Mouse (Mus musculus) heart, embryonic 14.5 days (tissue): ENCODE measurements around the gene Mon1a. TPM values are rescaled to one million over a fixed set of nuclear protein-coding genes. Genes with fewer than 3 reads are reported as not detected.
A peak's percentile ranks its signal among the peaks of the same experiment; 100 is the strongest.

Experiments used
- ATAC-seq: fragments of 200-750 bp; cut with Nextera tagmentation; 2 replicates; pipeline ENCODE4 v1.8.0; 2017; ENCODE audit warnings: low read depth, moderate TSS enrichment; ENCODE audit not compliant: insufficient number of reproducible peaks, insufficient read depth, low FRiP score
- H3K27ac ChIP-seq, 2 experiments: fragments of 200-500 bp in 1 of 2; fragments of 300-500 bp in 1 of 2; sonication (generic) in 1 of 2; replicated peaks in 1 of 2; 2 replicates each; pipeline ENCODE4 v1.5.1; 2012 to 2014; ENCODE audit warnings: low read depth in 2 of 2, low read length in 2 of 2, control low read depth in 1 of 2, mild to moderate bottlenecking in 1 of 2, mixed read lengths in 1 of 2; ENCODE audit not compliant: control insufficient read depth in 1 of 2, insufficient read depth in 1 of 2
- H3K27me3 ChIP-seq: fragments of 300-500 bp; sonication (generic); 2 replicates; pipeline ENCODE4 v1.6.1; 2014; ENCODE audit warnings: mild to moderate bottlenecking, low read length, control low read depth; ENCODE audit not compliant: control insufficient read depth, insufficient read depth
- H3K36me3 ChIP-seq: fragments of 300-500 bp; sonication (generic); 2 replicates; pipeline ENCODE4 v1.6.1; 2014; ENCODE audit warnings: mild to moderate bottlenecking, control low read depth, low read length, mixed read lengths; ENCODE audit not compliant: control insufficient read depth, insufficient read depth
- H3K4me1 ChIP-seq, 2 experiments: fragments of 200-500 bp in 1 of 2; fragments of 300-500 bp in 1 of 2; sonication (generic) in 1 of 2; 2 replicates each; pipeline ENCODE4 v1.6.1; 2012 to 2014; ENCODE audit warnings: low read length in 2 of 2, control low read depth in 1 of 2, mixed read lengths in 1 of 2; ENCODE audit not compliant: control insufficient read depth in 2 of 2, insufficient read depth in 2 of 2
- H3K4me2 ChIP-seq: fragments of 300-500 bp; sonication (generic); 2 replicates; pipeline ENCODE4 v1.6.1; 2014; ENCODE audit warnings: mild to moderate bottlenecking, low read length
- H3K4me3 ChIP-seq, 2 experiments: fragments of 200-500 bp in 1 of 2; fragments of 300-500 bp in 1 of 2; sonication (generic) in 1 of 2; 2 replicates each; pipeline ENCODE4 v1.5.1; 2012 to 2014; ENCODE audit warnings: low read length in 2 of 2, mild to moderate bottlenecking in 2 of 2, control low read depth in 1 of 2, low read depth in 1 of 2, moderate library complexity in 1 of 2; ENCODE audit not compliant: control insufficient read depth in 1 of 2, insufficient read depth in 1 of 2
- H3K9ac ChIP-seq: fragments of 300-500 bp; sonication (generic); 2 replicates; pipeline ENCODE4 v1.6.1; 2014; ENCODE audit warnings: mild to moderate bottlenecking, low read length
- H3K9me3 ChIP-seq: fragments of 300-500 bp; sonication (generic); 2 replicates; pipeline ENCODE4 v1.6.1; 2016; ENCODE audit warnings: low read length, control low read depth; ENCODE audit not compliant: control insufficient read depth
- WGBS: fragments of 180-500 bp; shearing (Covaris S2); extraction: QIAGEN DNeasy Blood & Tissue Kit; methylation state at CpG from one replicate; pipeline ENCODE4 v1.1.7; 2014; 5-methylcytosine and 5-hydroxymethylcytosine counted together
- polyA plus RNA-seq: library from polyadenylated mRNA; unstranded; fragments of >200 nt; fragmentation: Nextera tagmentation; extraction: Ambion mirVana; gene quantifications from 2 replicates; pipeline ENCODE4 v1.2.1, GENCODE M21; 2014

Gene Mon1a
- polyA plus RNA-seq, 1 experiment from 2014 or later, result 9.4 TPM

- Histone ChIP-seq H3K9ac (no peak overlapping the region), H3K9me3 (no peaks in the 10 kb centered on the region), H3K36me3 (no peaks in the 10 kb centered on the region), H3K4me2 (peak overlapping the region; percentile 12), H3K27ac (peak overlapping the region in 1 of 2 experiments; percentile 53; a peak in 1 of 4 replicates), H3K4me3 (no peak overlapping the region), H3K27me3 (no peaks in the 10 kb centered on the region), H3K4me1 (peaks cover 25 to 45% of the 10 kb centered on the region in 2 experiments)
- 0 out of 2 replicates have a peak, but pooled peaks have one; percentile 10 for ATAC-seq
- 19% methylated on average over 6 of the region's 6 CpGs for WGBS
Measured at GRCm38 (mm10) chr9:107923956-107924355, 36.0 kb downstream of the Mon1a start.

- Histone ChIP-seq H3K4me1 (peaks cover 25 to 46% of the 10 kb centered on the region in 2 experiments), H3K9ac (no peak overlapping the region), H3K36me3 (no peaks in the 10 kb centered on the region), H3K4me3 (no peak overlapping the region), H3K4me2 (no peak overlapping the region), H3K27ac (no peak overlapping the region), H3K27me3 (no peaks in the 10 kb centered on the region), H3K9me3 (no peaks in the 10 kb centered on the region)
- no peak for ATAC-seq
- WGBS, result 43% methylated on average over 3 of the region's 3 CpGs
Measured at GRCm38 (mm10) chr9:107925251-107925650, 37.3 kb downstream of the Mon1a start.

GRCm38 (mm10) chr9:107926920-107927420, 39.0 kb downstream of the Mon1a start:
- WGBS, result 18% methylated on average over 9 of the region's 9 CpGs
- peak overlapping the region in 1 of 2 experiments; percentile 19; a peak in 1 of 4 replicates for H3K27ac ChIP-seq

GRCm38 (mm10) chr9:107927749-107928148, 39.8 kb downstream of the Mon1a start:
- no peaks in the 10 kb centered on the region for H3K36me3 ChIP-seq
- no peak for ATAC-seq

More at GRCm38 (mm10) chr9:107926920-107927420, 39.0 kb downstream of the Mon1a start:
- no peak overlapping the region for H3K9ac ChIP-seq
- peak overlapping the region; percentile 29; the same call in 1 of the 2 replicates for H3K4me2 ChIP-seq
- no peak overlapping the region for H3K4me3 ChIP-seq
- H3K27me3 ChIP-seq, result no peaks in the 10 kb centered on the region
- peaks cover 25 to 46% of the 10 kb centered on the region in 2 experiments for H3K4me1 ChIP-seq
- H3K36me3 ChIP-seq, result no peaks in the 10 kb centered on the region
- no peak for ATAC-seq
- no peaks in the 10 kb centered on the region for H3K9me3 ChIP-seq

GRCm38 (mm10) chr9:107928169-107928568, 40.2 kb downstream of the Mon1a start, which contains the start of gene Actl11:
Gene Actl11 (plus strand): TSS chr9:107928469.
- H3K4me3 ChIP-seq, result no peak within 1 kb of the TSS
- no peaks in the 10 kb centered on the region for H3K9me3 ChIP-seq
- peak within 1 kb of the TSS; percentile 29; the same call in 1 of the 2 replicates for H3K4me2 ChIP-seq
- no peak for ATAC-seq
- H3K27me3 ChIP-seq, result no peaks in the 10 kb centered on the region
- WGBS, result 73% methylated on average over 3 of the region's 3 CpGs
- H3K4me1 ChIP-seq, result peaks cover 25 to 46% of the 10 kb centered on the region in 2 experiments
- H3K9ac ChIP-seq, result no peak within 1 kb of the TSS
- no peak within 1 kb of the TSS for H3K27ac ChIP-seq
- no peaks in the 10 kb centered on the region for H3K36me3 ChIP-seq

More at GRCm38 (mm10) chr9:107927749-107928148, 39.8 kb downstream of the Mon1a start:
- Histone ChIP-seq H3K27me3 (no peaks in the 10 kb centered on the region), H3K4me3 (no peak overlapping the region), H3K9me3 (no peaks in the 10 kb centered on the region), H3K4me2 (no peak overlapping the region), H3K4me1 (peaks cover 25 to 46% of the 10 kb centered on the region in 2 experiments), H3K9ac (no peak overlapping the region), H3K27ac (no peak overlapping the region)
- WGBS, result 60% methylated on average over 5 of the region's 5 CpGs

- Histone ChIP-seq H3K27ac (no peak overlapping the region), H3K9ac (no peak overlapping the region)
Measured at GRCm38 (mm10) chr9:107932221-107932620, 44.3 kb downstream of the Mon1a start.

GRCm38 (mm10) chr9:107934146-107934545, 46.2 kb downstream of the Mon1a start:
- Histone ChIP-seq H3K9me3 (no peaks in the 10 kb centered on the region), H3K4me1 (peaks cover 0 to 13% of the 10 kb centered on the region in 2 experiments; a peak in 2 of 4 replicates), H3K4me3 (no peak overlapping the region), H3K9ac (no peak overlapping the region), H3K36me3 (no peaks in the 10 kb centered on the region), H3K27ac (no peak overlapping the region), H3K27me3 (peaks cover 47% of the 10 kb centered on the region), H3K4me2 (no peak overlapping the region)
- ATAC-seq, result no peak
- 81% methylated on average over 11 of the region's 11 CpGs for whole genome bisulfite sequencing

More at GRCm38 (mm10) chr9:107932221-107932620, 44.3 kb downstream of the Mon1a start:
- Histone ChIP-seq H3K4me2 (no peak overlapping the region), H3K36me3 (no peaks in the 10 kb centered on the region), H3K9me3 (no peaks in the 10 kb centered on the region), H3K4me3 (no peak overlapping the region), H3K27me3 (peaks cover 34% of the 10 kb centered on the region), H3K4me1 (peaks cover 12 to 31% of the 10 kb centered on the region in 2 experiments; a peak in 3 of 4 replicates)
- WGBS, result 73% methylated on average over 4 of the region's 4 CpGs
- ATAC-seq, result no peak
